Mouse (Mus musculus): Measurements from ENCODE around the gene Zdhhc21.
A peak's percentile ranks its signal among the peaks of the same experiment; 100 is the strongest.

Zdhhc21 gene

DNA sequence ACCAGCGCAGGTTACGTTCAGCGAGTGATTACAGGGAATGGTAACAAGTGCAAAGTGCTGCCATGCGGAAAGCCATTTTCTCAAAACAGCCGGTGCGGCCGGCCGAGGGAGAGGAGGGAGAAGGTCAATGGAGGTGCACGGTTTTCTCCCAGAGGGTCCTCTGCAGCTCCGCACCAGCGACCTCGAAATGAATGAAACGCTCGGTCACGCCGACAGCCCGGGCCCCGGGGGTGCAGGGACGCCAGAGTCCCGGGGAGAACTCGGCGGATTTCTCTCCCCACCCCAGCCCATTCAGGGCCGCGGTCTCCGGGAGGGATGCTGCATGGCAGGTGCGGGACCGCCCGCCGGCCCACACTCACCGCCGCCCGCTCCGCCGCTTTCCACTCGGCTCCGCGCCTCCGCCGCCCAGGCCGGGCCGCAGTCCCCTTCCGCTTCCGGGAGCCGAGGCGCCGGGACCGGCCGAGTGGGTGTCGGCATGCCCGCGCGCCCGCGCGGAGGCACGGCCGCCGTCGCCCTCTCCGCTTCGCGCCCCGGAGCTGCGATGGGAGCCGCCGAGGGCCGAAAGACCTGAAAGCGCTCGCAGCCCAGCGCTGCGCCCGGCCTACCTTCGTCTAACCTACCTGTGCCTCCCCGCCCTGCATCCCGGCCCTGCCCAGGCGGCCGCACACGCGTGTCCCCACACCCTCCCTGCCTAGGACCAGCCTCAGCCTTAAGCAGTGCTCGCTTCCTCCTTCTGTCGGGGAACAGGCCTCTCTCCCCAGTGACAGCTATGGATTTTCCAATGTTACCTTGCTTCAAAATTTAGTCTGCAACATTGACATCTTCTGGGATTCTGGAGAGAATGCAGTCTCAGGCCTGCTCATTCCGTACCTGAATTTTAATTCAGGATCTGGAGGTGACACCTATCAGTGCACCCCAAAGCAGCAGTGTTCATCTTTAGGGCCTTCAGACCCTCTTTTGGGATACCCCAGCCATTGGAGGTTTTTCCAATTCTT, at the start of gene Zdhhc21:
TSS of gene Zdhhc21 (minus strand) at position 828 of the 995 bp plus-strand sequence.
- peak; percentile 72 for DNase-seq (ENCODE audit: low read depth)

DNA sequence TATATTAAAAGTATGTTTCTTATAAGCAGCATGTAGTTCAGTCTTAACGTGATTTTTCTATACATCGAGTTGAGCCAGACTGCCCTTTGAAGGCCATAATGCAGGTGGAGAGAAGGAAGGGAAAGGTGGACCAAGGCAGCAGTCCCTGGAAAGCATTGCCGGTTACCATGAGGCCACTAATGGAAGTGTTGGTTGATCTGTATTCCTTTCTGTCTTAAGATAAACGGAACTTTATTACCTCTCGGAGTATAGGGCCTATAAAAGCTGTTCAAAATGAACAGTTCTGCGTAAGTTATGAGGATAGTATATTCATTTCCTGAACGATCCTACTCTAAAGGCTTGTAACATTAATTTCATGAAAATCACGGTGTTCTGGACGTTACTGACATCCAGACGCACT, 35.5 kb upstream of the Zdhhc21 start:
- DNase-seq (ENCODE audit: low read depth) = no peak

DNA sequence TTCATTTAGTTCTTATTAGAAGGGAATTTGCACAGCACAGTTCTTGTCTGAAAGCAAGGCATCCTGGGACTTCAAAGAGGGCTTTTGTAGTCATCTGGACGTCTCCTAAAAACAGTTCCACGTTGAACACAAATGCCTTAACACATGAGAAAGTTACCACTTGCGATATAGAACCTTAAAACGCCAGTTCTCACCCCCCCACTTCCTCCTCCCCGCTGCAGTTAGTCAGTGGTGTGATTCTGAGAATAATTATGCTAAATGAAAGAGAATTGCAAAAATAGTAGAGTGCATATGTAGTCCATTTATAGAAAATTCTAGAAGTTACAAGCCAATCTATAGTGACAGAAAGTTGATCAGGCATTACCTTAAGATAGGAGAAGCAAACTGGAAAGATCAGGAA, 32.5 kb upstream of the Zdhhc21 start:
- no peak for DNase-seq (ENCODE audit: low read depth)

DNA sequence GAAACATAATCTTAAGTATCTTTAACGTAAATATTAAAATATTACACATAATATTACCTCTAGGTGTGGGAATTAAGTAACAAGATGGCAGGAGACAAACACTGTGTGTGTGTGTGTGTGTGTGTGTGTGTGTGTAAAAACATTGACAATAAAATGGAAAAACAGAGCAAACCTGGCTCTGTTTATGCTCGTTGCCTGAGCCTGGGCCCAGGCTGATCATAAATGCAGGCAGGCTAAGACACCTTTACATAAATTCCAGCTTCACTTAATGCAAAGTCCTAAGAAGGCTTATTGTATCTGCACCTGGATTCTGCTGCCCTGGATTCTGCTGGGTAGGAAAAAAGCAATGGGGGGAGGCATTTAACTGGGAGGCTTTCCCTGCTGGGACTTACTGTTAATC, 31.8 kb upstream of the Zdhhc21 start:
- DNase-seq (ENCODE audit: low read depth) = no peak

DNA sequence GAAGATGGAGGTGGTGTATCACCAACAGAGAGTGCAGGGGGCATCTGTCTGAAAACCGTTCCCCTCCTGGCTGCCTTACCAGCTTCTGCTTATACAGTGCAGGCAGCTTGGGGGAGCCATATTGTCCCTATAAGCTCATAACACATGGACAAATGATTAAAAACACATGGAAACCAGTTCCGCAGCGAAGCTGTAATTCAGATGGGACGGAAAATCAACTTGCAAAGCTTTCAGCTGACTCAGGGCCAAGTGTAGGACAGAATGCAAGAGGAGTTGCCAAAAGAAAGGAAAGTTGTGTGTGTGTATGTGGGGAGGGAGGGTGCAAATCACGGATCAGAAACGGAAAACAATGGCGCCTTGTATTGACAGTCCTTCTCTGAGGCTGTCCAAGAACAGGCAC, 31.3 kb upstream of the Zdhhc21 start:
- no peak for DNase-seq (ENCODE audit: low read depth)

DNA sequence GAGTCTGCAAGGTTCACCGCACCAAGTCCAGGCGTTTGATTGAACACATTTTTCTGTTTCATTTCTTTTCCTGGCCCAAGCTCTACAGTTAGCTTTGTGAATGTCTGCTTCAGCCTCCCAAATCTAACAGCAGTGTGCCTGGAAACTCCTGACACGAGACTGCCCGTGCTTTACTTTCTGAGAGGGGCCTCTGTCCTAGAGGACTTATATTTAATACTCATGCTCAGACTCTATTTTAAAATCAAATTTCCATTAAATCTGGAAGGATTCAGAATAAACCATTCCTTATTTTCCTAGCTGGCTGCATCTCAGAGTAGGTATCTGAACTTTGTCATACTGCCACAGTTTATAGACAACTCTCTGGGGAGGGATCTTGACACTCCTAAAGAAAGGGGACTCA, 30.8 kb upstream of the Zdhhc21 start:
- DNase-seq (ENCODE audit: low read depth) = no peak

DNA sequence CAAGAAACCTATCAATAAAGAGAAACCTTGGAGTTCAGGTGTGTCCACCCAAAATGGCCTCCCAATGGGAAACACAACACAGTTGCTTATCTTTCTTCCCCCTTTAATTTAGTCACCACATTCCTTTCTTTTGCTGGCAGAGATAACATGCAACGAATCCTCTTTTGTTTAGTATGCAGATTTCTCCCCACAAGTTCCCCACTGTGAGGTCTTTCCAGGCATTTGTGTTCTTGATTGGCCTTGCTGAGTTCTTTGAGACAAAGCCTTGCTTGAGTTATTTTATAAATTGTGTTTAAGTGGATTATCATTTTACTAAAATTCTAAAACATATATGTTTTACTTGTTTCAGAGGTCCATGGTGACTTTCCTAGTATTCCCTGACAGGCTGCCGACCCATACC, 26.4 kb upstream of the Zdhhc21 start:
- no peak for DNase-seq (ENCODE audit: low read depth)

DNA sequence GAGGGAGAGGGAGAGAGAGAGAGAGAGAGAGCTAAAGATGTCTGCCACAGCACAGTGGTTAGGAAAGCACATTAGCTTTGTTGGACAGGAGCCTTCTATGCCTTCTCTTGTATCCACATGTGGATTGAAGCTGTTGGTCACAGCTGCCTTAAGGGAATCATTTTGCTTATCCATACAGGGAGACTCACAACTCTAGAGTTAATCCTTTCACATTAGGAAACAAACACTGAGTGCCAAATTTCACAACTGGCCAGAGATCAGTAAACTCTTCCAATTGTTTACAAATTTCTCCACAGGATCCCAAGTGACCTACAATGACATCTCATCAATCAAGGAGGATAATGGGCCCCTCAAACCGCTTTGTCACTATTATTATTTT, 25.8 kb upstream of the Zdhhc21 start:
- no peak for DNase-seq (ENCODE audit: low read depth)

DNA sequence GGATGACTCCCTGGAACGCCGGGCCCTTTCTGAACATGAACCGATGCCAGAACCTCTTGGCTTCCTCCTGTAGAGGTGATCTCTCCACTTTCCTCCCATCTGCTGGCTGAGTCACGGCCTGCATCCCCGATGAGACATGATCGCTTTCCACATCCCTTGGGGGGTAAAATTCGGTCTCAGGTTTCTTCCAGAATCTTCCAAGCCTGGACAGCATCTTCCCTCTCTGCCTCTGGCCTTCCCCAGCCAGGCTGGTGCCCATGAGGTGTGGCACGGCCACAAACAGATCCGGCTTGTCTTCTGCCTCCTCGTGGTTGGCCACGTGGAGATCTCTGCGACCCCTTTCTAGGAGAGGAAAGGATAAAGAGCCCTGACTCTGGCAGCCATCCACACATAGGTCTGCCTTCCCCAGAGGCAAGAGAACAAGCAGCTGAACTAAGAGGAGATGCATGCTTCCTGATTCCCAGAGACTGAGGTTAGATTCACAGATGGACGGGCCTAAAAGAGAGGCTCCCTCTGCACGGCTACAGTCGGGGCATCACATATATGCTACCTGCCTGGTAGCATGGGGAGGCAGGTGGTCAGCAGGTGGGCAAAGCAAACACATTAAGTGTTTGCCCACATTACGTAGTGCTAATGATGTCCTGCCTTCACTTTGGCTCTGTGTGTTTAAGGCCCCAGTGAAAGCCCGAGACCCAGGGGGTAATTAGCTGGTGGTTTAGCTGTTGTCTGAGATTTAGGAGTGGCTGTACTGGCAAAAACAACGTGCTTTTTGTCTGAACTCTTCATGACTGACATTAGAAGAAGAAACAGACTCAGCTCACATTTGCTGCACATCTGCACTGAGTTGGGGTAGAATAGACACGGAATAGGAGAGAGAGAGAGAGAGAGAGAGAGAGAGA, 25.1 kb upstream of the Zdhhc21 start, which contains the start of gene Cer1:
TSS of gene Cer1 (minus strand) at position 513 of the 899 bp plus-strand sequence.
- no peak for DNase-seq (ENCODE audit: low read depth)

DNA sequence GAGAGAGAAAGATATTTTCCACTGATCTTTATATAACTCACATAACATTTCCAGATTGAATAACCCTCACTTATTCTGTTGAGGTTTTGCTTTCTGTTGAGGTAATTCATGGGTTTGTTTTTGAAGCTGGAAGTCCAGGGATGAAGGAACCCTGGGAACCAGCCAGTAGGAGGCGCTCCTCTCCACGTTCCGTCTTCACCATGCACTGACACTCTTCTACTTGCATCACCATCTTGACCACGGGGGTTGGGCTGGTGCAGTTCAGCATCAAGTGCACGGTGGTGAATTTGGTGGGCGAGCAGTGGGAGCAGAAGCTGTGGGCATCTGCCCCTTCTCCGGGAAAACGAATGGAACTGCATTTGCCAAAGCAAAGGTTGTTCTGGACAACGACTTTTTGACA, 22.7 kb upstream of the Zdhhc21 start:
- DNase-seq (ENCODE audit: low read depth) = no peak

DNA sequence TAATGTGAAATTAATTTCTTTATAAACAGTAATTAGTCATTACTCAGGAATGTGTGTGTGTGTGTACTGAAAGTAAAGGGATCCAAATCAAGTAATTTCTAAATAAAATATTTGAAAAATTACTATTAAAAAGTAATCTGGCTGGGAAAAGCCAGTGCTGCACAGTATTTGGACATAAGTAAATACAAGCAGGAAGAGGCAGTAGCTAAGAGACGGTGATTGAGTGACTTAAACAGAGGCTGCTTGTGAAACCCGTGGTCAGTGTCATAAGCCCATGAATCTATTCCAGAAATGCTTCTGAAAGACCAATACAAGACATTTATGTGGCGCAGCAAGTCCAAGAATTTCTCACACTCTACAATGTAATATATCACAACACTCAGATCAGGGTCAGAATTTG, 21.6 kb upstream of the Zdhhc21 start:
- DNase-seq (ENCODE audit: low read depth) = no peak

DNA sequence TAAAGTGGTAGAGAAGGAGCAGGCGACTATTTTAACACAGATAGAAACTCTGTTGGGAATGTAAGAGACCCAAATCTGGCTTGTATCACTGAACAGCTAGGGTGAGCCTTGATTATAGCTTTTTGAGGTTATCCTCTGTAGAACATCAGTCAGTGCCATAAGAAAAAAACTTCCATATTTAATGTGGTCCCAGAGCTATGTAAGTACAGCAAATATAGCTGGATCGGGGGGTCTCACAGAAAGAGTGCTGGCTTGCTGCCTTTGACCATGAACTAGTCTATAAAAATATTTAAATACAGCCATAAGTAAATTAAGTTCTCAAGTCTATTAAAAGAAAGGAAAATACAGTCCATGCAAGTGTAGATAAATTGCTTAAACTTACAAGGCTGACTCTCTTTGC, 20.5 kb upstream of the Zdhhc21 start:
- DNase-seq (ENCODE audit: low read depth) = no peak

DNA sequence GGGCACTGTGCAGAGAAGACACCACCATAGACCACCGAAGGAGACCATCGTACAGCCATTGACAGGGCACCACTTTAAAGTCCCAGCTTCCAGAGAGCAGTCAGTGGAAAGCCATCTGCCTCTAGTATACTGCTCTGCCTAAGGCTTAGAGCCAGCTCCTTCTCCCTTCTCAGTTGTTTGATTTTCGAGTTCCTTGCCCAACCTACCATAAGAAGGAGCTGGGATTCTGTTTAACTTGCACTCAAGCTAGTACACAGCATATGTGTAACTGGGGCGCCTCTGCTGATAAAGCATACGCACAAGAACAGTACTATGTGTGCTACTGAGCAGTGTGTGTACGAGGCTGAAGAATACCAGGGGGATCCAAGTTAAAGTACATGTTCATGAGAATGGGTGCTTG, 19.4 kb upstream of the Zdhhc21 start:
- DNase-seq (ENCODE audit: low read depth) = no peak

DNA sequence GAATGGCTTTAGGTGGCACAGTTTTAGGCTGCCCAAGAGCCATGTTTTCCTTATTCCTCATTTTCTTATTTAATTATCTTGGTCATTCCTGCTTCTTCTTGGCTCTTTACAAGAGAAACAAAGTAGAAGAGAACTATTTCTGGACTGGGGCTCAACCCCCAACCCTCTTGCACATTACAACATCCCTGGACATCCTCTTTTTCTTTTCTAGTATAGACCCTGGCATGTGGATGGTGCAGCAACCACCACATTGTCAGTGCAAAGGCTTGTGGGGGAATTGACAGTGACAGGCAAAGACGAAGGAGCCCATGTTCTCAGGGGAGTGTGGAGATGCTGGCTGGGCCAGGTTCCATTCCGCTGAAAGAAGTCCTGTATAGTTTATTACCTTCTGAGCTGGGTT, 16.9 kb upstream of the Zdhhc21 start:
- no peak for DNase-seq (ENCODE audit: low read depth)

DNA sequence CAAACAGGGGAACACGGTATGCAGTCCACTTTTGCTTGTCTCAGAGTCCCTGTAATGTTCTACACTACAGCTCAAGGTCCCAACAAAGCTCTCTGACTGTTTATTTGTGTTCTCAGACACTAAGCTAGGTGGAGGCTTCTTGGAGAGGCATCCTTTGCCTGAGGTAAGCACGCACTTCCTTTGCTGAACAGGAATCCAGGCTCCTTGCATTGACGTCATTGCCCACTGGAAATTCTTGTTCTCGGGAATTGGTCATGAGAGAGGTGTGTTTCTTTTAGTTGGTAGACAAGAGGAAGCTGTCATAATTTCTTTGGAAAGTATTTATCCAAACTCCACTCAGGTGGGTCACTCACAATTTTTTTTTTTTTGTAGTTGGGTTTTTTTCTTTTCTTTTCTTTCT, 15.8 kb upstream of the Zdhhc21 start:
- DNase-seq (ENCODE audit: low read depth) = no peak

DNA sequence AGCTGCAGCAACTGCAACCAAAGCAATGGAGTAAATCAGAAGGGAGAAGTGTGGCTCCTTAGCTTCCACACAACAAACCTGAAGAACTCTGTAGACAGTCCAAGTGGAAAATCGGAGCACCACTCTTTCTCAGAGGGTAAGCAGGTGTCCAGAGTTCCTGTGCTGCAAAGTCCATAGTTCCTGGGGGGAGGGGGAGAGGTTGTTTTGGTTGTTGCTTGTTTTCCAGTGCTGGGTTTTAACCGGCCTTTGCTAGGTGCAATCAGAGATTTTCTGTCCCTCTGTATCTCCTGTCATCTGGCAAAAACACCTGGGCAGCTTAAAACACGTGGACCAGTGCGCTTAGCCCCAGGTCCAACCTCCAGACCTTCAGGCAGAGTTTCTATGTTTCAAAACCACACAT, 15.0 kb upstream of the Zdhhc21 start:
- no peak for DNase-seq (ENCODE audit: low read depth)

DNA sequence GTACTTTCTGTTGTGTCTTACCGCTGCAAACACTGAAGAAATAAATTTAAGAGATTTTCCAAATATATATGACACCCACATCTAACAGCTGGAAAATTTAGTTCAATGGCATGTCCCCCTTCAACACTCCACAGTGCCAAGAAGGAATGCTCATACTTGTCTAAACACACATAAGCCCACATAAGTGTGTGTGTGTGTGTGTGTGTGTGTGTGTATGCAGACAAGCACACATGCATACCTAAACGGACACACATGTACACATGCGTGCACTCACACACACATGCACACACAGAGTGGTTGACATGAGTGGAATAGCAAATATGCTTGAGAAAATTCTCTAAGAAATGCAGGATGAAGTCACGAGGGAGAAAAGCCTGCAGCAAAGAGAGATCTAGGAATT, 12.8 kb upstream of the Zdhhc21 start:
- DNase-seq (ENCODE audit: low read depth) = no peak

DNA sequence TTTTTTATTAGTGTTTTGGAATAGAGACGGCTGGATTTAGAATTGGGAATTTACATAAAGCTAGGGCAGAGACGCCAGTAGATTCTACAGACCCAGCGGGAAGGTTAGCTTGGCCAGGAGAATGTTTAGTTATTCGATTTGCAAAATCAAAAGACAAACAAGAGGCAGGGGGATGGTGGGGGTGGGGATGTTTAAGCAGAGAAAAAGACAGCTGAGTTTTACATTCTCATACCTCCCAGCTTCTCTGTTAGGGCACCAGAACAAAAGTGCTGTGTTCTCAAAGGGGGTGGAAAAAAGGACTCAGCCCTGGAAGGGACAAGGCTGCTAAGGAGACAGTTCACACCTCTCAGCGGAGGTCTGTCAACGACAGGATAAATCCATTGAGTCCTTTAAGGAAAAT, 12.4 kb upstream of the Zdhhc21 start:
- no peak for DNase-seq (ENCODE audit: low read depth)

DNA sequence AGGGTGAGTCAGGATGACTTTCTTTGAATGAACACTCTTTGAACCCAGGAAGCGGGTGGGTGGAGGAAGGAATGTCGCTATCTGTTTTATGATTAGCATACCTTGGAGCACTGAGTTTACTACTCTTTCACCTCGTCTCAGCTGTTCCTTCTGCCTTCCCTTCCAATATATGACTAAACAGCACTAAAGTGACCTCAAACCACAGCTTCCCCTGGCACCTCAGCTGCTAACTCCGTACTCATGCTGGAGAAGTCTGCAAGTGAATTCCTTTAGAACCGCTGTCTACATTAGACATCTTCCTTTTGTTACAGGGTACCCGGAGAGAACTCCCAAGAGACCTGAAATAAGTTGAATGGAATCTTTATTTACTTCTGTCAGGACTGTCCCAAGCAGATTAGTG, 11.2 kb upstream of the Zdhhc21 start:
- DNase-seq (ENCODE audit: low read depth) = no peak

DNA sequence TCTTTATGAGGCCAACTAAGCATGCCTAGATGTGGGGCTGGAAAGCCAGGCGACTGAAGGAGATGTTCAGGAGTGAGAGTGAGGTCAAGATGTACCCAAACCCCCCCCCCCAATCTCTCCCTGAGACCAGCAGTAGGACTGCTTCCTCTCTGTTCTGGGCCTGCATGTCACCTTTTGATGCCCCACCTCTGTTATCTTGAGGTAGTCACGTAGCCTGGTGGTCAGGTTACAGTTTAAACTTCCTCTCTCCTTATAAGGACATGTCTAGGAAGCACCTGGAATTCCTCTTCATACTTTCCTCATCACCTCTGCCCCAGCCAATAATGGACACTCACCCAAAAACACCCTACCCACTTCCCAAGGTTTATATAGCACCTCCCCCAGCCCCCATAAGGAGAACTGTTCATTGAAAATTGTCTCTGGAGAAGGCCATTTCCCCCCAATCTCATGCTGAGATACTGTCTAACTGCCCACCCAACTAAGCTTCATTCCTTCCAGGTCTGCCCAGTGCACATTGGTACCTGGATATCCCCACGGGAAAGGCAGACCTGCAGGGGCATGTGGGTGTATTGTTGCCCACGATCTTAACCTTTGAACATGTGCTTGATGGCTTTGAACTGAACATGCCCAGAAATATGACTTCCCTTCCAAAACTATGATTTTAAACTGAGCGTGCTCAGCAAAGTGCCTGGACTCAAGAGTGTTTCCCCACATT, 8.1 kb upstream of the Zdhhc21 start:
- no peak for DNase-seq (ENCODE audit: low read depth)

DNA sequence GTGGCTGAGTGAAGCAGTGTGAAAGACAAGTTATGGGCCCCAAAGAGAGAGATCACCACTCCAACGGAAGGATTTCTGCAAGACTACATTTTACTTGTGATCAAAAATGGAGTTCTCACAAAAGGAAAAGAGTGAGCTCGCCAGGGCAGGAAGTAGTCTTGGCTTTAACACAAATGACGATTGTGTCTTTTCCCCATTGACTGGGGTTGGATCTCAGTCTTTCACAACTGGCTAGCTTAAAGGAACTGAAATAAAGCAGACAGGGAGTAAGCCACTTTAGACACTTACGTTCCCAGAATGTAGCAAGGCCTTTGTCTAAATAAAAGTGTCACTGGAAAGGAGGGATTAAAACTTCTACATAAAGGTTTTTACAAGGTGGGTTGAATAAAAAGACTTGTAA, 7.4 kb upstream of the Zdhhc21 start:
- DNase-seq (ENCODE audit: low read depth) = no peak

DNA sequence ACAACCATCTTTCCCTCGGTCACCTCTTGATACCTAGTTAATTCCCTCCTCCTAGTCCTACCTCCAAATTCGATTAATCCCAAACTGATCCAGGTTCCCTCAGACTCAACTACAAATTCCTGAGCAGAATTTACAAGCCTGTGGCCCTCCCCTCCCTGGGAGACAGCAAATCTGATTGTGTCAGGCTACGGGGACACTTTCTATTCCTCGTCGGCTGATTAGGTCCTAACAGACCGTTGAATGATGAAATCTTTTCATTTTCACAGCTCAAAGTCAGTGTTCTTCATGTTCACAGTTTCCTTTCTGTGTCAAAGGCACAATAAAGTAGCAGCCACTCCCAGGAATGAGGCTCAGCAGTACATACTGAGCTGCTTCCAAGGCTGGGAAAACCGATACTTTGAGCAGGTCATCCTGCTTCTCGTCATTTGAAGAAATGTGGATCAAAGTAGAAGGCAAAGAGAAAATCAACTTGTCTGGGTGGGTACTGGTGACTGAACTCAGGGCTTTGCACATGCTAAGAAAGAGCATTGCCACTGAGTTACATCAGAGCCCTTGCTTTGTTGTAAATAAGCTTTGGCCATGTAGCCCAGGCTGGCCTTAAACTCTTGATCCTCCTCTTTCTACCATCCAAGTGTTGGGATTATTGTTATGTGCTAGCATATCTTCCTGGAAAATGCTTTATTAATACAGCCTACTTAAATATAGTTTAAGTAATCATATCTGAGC, 5.4 kb upstream of the Zdhhc21 start:
- no peak for DNase-seq (ENCODE audit: low read depth)

Data from naive thymus-derived CD4-positive, alpha-beta T cell, adult 2 months (primary cell).